Mouse (Mus musculus) limb, embryonic 11.5 days (tissue): ENCODE results near the gene Tmie. TPM values are rescaled to one million over a fixed set of nuclear protein-coding genes. Genes with fewer than 3 reads are reported as not detected.
"Not testable (repeated sequence)": the region's sequence is repeated elsewhere in the genome, so short reads cannot be mapped to it uniquely, and the experiment has no call there.

ENCODE experiments used
- ATAC-seq: fragments of 200-750 bp; cut with Nextera tagmentation; 2 replicates; pipeline ENCODE4 v1.8.0; 2017; ENCODE audit warnings: low read depth; ENCODE audit not compliant: insufficient number of reproducible peaks, low FRiP score, low TSS enrichment
- DNase-seq: peaks from one replicate; pipeline ENCODE4 v3.0.0-alpha.2; 2015; ENCODE audit warnings: low spot score
- H3K27ac ChIP-seq: fragments of 300-500 bp; sonication (generic); replicated peaks from 2 replicates; pipeline ENCODE4 v1.5.1; 2014; ENCODE audit warnings: low read depth, mild to moderate bottlenecking, low read length
- H3K27me3 ChIP-seq: fragments of 300-500 bp; sonication (generic); 2 replicates; pipeline ENCODE4 v1.6.1; 2014; ENCODE audit warnings: mild to moderate bottlenecking, low read length, mixed read lengths; ENCODE audit not compliant: control insufficient read depth, insufficient read depth
- H3K36me3 ChIP-seq: fragments of 300-500 bp; sonication (generic); 2 replicates; pipeline ENCODE4 v1.6.1; 2014; ENCODE audit warnings: mild to moderate bottlenecking, low read length, moderate library complexity, mixed read lengths; ENCODE audit not compliant: control insufficient read depth, insufficient read depth
- H3K4me1 ChIP-seq: fragments of 300-500 bp; sonication (generic); 2 replicates; pipeline ENCODE4 v1.6.1; 2014; ENCODE audit warnings: low read length, mixed read lengths; ENCODE audit not compliant: control insufficient read depth, insufficient read depth
- H3K4me2 ChIP-seq: fragments of 300-500 bp; sonication (generic); 2 replicates; pipeline ENCODE4 v1.6.1; 2014; ENCODE audit warnings: low read depth, mild to moderate bottlenecking, moderate library complexity; ENCODE audit not compliant: severe bottlenecking
- H3K4me3 ChIP-seq: fragments of 300-500 bp; sonication (generic); 2 replicates; pipeline ENCODE4 v1.5.1; 2014; ENCODE audit warnings: low read depth, low read length
- H3K9ac ChIP-seq: fragments of 300-500 bp; sonication (generic); 2 replicates; pipeline ENCODE4 v1.6.1; 2014; ENCODE audit warnings: mild to moderate bottlenecking, low read length
- H3K9me3 ChIP-seq: fragments of 300-500 bp; sonication (generic); 2 replicates; pipeline ENCODE4 v1.6.1; 2016; ENCODE audit warnings: low read length; ENCODE audit not compliant: control insufficient read depth
- WGBS: fragments of 180-500 bp; shearing (Covaris S2); extraction: QIAGEN DNeasy Blood & Tissue Kit; methylation state at CpG from one replicate; pipeline ENCODE4 v1.1.7; 2014; 5-methylcytosine and 5-hydroxymethylcytosine counted together
- polyA plus RNA-seq: library from polyadenylated mRNA; unstranded; fragments of >200 nt; fragmentation: Nextera tagmentation; extraction: Ambion mirVana; gene quantifications from 2 replicates; pipeline ENCODE4 v1.2.1, GENCODE M21; 2014

Gene Tmie
- polyA plus RNA-seq, 1 experiment from 2014 or later = 0.23 TPM

DNA sequence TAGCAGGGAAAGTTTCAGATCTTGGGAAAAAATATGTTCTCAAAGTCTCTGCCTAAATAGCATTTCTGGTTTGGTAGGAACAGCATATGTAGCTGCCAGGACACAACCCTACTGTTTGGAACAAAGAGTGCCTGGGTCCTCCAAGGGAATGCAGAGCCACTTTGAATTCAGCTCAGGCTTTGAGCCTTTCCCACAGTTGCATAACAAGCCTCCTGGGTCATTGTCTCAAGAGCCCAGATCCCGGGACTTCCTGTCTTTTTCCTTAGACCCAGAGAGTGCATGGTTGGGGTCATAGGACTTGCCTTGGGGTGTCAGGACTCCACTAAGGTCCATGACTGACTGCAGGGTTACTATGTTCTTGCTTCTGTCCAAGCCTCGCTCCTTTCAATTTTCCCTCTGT, 43.8 kb downstream of the Tmie start:
- no peaks in the 10 kb centered on the region for H3K9me3 ChIP-seq
- no peak overlapping the region for H3K4me2 ChIP-seq
- WGBS = 67% methylated on average over 2 of the region's 2 CpGs
- H3K27me3 ChIP-seq = no peaks in the 10 kb centered on the region
- no peak for ATAC-seq
- no peaks in the 10 kb centered on the region for H3K4me1 ChIP-seq
- no peaks in the 10 kb centered on the region for H3K36me3 ChIP-seq
- no peak overlapping the region for H3K9ac ChIP-seq
- H3K4me3 ChIP-seq = no peak overlapping the region
- no peak for DNase-seq
- no peak overlapping the region for H3K27ac ChIP-seq

DNA sequence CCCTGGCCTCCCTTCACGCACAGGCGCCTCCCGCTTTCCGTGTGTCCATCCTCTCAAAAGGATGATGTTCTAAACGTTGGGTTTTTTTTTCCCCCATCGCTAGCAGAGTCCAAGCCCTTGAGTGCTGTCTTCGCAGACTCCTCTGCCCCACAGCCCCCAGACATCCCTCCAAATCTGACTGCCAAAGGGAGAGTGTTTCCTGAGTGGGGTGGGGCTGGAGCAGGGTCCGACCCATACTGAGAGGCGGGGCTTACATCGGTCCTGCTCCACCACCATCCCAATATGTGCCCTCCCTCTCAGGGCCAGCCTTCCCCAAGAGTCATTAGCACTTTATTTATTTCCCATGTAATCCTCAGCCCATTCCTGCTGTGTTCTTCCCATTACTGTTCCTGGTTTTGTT, 45.0 kb downstream of the Tmie start:
- Histone ChIP-seq H3K27ac (no peak overlapping the region), H3K27me3 (no peaks in the 10 kb centered on the region), H3K9me3 (no peaks in the 10 kb centered on the region), H3K4me1 (no peaks in the 10 kb centered on the region), H3K4me3 (no peak overlapping the region), H3K36me3 (no peaks in the 10 kb centered on the region), H3K9ac (no peak overlapping the region), H3K4me2 (no peak overlapping the region)
- ATAC-seq (no peak), DNase-seq (no peak)
- WGBS = 31% methylated on average over 10 of the region's 10 CpGs

DNA sequence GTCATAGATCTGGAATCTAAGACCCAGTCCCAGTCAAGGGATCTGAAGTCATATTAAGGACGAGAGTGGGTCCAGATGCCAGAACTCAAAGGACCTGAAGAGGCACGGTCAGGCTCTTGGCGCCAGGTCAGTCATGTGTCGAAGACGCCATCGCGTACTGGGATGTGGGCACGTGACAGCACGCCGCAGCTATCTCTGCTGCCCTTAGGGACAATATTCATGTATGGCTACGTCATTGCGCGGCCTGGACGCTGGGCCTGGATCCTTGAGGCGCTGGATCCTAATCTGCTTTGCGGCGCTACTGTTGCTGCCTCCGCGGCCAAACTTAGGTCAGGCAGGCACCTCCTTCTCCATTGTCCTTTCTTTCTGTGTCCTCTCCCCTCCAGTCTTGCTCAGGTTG, 45.5 kb downstream of the Tmie start, which contains the start of gene Prss45:
TSS of gene Prss45 (plus strand) at position 178 of the 400 bp plus-strand sequence.
- H3K9me3 ChIP-seq = no peaks in the 10 kb centered on the region
- H3K4me2 ChIP-seq = no peak within 1 kb of the TSS
- no peak within 1 kb of the TSS for H3K9ac ChIP-seq
- DNase-seq = no peak
- H3K4me1 ChIP-seq = no peaks in the 10 kb centered on the region
- ATAC-seq = no peak
- no peak within 1 kb of the TSS for H3K27ac ChIP-seq
- H3K27me3 ChIP-seq = no peaks in the 10 kb centered on the region
- H3K36me3 ChIP-seq = no peaks in the 10 kb centered on the region
- WGBS = 73% methylated on average over 19 of the region's 19 CpGs
- no peak within 1 kb of the TSS for H3K4me3 ChIP-seq

DNA sequence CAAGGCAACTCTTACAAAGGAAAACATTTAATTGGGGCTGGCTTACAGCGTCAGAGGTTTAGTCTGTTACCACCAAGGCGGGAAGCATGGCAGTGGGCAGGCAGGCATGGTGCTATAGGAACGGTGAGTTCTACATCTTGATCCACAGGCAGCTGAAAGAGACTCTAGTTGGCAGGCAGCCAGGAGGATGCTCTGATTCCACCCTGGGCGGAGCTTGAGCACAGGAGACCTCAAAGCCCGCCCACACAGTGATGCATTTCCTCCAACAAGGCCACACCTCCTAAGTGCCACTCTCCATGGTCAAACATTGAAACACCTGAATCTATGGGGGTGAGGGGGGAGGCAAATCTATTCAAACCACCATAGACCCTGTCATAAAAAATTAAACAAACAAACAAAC, 46.9 kb downstream of the Tmie start:
- DNase-seq = no peak
- no peaks in the 10 kb centered on the region for H3K36me3 ChIP-seq
- WGBS = 80% methylated on average over 5 of the region's 5 CpGs

DNA sequence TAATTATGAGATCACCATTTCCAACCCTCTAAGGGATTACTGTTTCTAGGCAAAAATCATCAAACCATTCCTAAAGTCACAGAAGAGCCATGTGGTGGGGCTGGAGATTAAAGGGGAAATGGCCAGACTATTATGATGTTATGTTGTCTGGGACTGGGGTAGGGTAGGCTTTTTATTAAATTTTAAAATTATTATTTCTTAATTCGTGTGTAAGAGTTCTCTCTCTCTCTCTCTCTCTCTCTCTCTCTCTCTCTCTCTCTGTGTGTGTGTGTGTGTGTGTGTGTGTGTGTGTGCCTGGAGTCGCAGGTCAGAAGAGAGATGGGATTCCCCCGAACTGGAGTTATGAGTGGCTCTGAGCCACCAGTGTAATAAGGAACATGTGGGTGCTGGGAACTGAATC, 53.5 kb downstream of the Tmie start, which contains the start of gene Prss43:
TSS of gene Prss43 (plus strand) at position 301 of the 400 bp plus-strand sequence.
- no peaks in the 10 kb centered on the region for H3K4me1 ChIP-seq
- WGBS = 83% methylated on average over 3 of the region's 3 CpGs

More for the DNA sequence above, 46.9 kb downstream of the Tmie start:
- Histone ChIP-seq H3K4me3 (no peak overlapping the region), H3K9me3 (no peaks in the 10 kb centered on the region), H3K4me2 (no peak overlapping the region), H3K4me1 (no peaks in the 10 kb centered on the region), H3K9ac (no peak overlapping the region), H3K27me3 (no peaks in the 10 kb centered on the region), H3K27ac (no peak overlapping the region)
- no peak for ATAC-seq

DNA sequence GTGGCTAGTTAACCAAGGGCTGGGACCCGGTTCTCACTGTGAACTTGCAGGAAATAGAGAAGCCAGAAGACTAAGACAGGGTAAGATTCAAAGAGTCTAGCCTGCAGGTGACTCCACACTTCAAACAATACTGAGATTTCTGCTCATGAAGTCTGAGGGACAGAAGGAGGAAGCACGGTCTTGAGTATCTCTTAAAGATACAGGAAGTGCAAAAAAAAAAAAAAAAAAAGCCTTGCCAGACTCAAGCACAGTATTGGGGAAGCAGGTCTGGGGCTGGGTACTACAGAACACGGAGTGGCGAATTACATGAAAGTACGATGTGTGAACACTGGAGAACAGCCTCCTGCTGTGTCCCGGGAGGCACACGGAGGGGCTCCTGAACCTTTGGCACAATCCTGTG, 54.1 kb downstream of the Tmie start:
- no peak overlapping the region for H3K4me3 ChIP-seq
- no peaks in the 10 kb centered on the region for H3K36me3 ChIP-seq
- H3K27me3 ChIP-seq = no peaks in the 10 kb centered on the region
- no peak overlapping the region for H3K9ac ChIP-seq
- no peaks in the 10 kb centered on the region for H3K4me1 ChIP-seq
- DNase-seq = no peak
- no peak for ATAC-seq
- H3K4me2 ChIP-seq = no peak overlapping the region
- 82% methylated on average over 7 of the region's 7 CpGs for WGBS
- H3K9me3 ChIP-seq = no peaks in the 10 kb centered on the region
- H3K27ac ChIP-seq = no peak overlapping the region

More for the DNA sequence above, 53.5 kb downstream of the Tmie start, which contains the start of gene Prss43:
- ATAC-seq (no peak), DNase-seq (no peak)
- no peaks in the 10 kb centered on the region for H3K27me3 ChIP-seq
- H3K9me3 ChIP-seq = no peaks in the 10 kb centered on the region
- H3K4me2 ChIP-seq = no peak within 1 kb of the TSS
- H3K4me3 ChIP-seq = no peak within 1 kb of the TSS
- no peaks in the 10 kb centered on the region for H3K36me3 ChIP-seq
- H3K27ac ChIP-seq = no peak within 1 kb of the TSS
- no peak within 1 kb of the TSS for H3K9ac ChIP-seq

DNA sequence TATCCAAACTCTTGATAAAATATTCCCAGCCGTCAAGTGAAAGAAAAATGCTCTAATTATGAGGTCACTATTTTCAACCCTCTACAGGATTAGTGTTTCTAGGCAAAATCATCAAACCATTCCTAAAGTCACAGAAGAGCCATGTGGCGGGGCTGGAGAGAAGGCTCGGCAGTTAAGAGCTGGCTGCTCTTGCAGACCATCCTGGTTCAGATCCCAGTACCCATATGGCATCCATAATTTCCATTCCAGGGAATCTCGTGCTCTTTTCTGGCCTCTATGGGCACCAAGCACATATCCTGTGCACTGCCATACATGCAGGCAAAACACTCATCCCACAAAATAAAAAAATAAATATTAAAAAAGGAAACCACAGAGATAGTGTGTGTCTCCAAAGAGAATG, 54.5 kb downstream of the Tmie start:
- Histone ChIP-seq H3K4me1 (no peaks in the 10 kb centered on the region), H3K9ac (no peak overlapping the region), H3K27me3 (no peaks in the 10 kb centered on the region), H3K4me3 (no peak overlapping the region), H3K9me3 (no peaks in the 10 kb centered on the region), H3K4me2 (no peak overlapping the region), H3K27ac (no peak overlapping the region), H3K36me3 (no peaks in the 10 kb centered on the region)
- no peak for ATAC-seq
- WGBS = 78% methylated on average over 4 of the region's 4 CpGs
- DNase-seq = no peak

DNA sequence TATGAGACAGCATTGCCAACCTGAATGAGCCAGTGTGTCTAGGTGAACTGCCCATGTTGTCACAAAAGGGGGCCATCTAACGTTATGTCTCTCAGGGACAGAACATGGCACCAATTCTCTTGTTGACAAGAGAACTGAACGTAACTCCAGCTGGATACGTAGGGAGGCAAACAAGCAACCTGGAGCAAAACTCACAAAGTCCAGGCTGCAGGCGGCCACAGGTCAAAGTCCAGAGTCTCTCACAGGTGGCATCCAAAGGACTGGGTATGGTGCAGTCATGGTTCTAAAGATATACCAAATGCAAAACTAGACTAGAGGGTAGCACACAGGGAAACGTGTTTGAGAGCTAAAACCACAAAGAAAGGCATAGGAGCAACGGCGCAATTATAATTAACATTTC, 58.5 kb downstream of the Tmie start:
- Histone ChIP-seq H3K27me3 (no peaks in the 10 kb centered on the region), H3K4me1 (no peaks in the 10 kb centered on the region), H3K4me3 (no peak overlapping the region), H3K9ac (no peak overlapping the region), H3K9me3 (no peaks in the 10 kb centered on the region), H3K27ac (no peak overlapping the region), H3K36me3 (no peaks in the 10 kb centered on the region), H3K4me2 (no peak overlapping the region)
- ATAC-seq = no peak
- WGBS = 84% methylated on average over 7 of the region's 7 CpGs
- DNase-seq = no peak

DNA sequence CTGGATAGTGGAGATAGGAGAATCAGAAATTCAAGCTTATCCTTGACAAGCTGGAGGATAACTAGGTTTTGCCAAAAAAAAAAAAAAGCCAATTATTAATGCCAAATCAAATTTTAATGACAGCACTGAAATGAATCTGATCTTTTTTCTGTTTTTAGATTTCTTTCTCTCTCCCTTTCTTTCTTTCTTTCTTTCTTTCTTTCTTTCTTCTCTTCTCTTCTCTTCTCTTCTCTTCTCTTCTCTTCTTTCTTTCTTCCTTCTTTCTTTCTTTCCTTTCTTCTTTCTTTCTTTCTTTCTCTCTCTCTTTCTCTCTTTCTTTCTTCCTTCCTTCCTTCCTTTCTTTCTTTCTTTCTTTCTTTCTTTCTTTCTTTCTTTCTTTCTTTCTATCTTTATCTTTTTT, 59.4 kb downstream of the Tmie start:
- ATAC-seq = not testable (repeated sequence)

More for the DNA sequence above, 59.4 kb downstream of the Tmie start:
- H3K27ac ChIP-seq, H3K4me3 ChIP-seq, H3K4me2 ChIP-seq, DNase-seq, H3K27me3 ChIP-seq, H3K9me3 ChIP-seq, H3K4me1 ChIP-seq, H3K36me3 ChIP-seq, H3K9ac ChIP-seq: not testable (repeated sequence)
